Mouse (Mus musculus) bone marrow, adult 2 months (tissue): Measurements from ENCODE around the gene Has3.
"Not testable (repeated sequence)": the region's sequence is repeated elsewhere in the genome, so short reads cannot be mapped to it uniquely, and the experiment has no call there.

Experiments used
- CTCF ChIP-seq: fragments of 200-500 bp; IDR thresholded peaks from 2 replicates; pipeline ENCODE4 v1.5.1; 2011; ENCODE audit warnings: low read length, control low read depth; ENCODE audit not compliant: control insufficient read depth, insufficient read depth
- POLR2A ChIP-seq: fragments of 200-500 bp; IDR thresholded peaks from 2 replicates; pipeline ENCODE4 v1.6.1; 2011; ENCODE audit warnings: low read depth, mild to moderate bottlenecking, control low read depth, low read length, borderline replicate concordance; ENCODE audit not compliant: control insufficient read depth

DNA sequence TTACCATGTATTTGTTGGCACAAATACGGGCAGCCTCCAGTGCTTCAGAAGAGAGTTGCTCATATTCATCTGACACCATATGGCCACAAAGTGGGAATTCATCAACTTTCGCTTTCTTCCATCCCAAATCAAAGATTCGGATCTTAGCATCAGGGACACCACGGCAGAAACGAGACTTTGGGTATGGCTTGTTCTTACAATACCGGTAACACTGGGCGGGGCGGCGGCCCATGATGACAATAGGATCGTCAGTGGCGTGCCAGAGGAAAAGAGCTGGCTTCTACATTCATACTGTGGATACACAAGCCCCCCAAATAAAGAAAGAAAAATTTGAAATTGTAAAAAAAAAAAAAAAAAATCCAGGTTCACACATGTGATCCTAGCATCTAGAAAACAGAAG lies 58.1 kb downstream of the Has3 start:
- not testable (repeated sequence) for TF ChIP-seq POLR2A, CTCF
